Mouse (Mus musculus) CD4-positive helper T cell, adult 2 months (primary cell): ENCODE data around the gene Slc6a5.
"Not testable (repeated sequence)": the region's sequence is repeated elsewhere in the genome, so short reads cannot be mapped to it uniquely, and the experiment has no call there.

Source experiments
- DNase-seq: peaks from one replicate; pipeline ENCODE4 v3.0.0-alpha.2; 2012; ENCODE audit warnings: low read depth, missing footprints, low spot score

Slc6a5 gene

GRCm38 (mm10) chr7:49913164-49913563 lies 3.2 kb downstream of the Slc6a5 start:
- no peak for DNase-seq

GRCm38 (mm10) chr7:49913728-49914328 lies 3.9 kb downstream of the Slc6a5 start:
- no peak for DNase-seq

- no peak for DNase-seq
Observed at GRCm38 (mm10) chr7:49914946-49915345, 5.0 kb downstream of the Slc6a5 start.

- DNase-seq = no peak
Observed at GRCm38 (mm10) chr7:49915471-49915870, 5.5 kb downstream of the Slc6a5 start.

- DNase-seq = no peak
Observed at GRCm38 (mm10) chr7:49919494-49919893, 9.5 kb downstream of the Slc6a5 start.

- no peak for DNase-seq
Observed at GRCm38 (mm10) chr7:49920751-49921150, 10.8 kb downstream of the Slc6a5 start.

GRCm38 (mm10) chr7:49922928-49923327 lies 13.0 kb downstream of the Slc6a5 start:
- no peak for DNase-seq

- peak; percentile 65 for DNase-seq
Observed at GRCm38 (mm10) chr7:49923376-49923775, 13.4 kb downstream of the Slc6a5 start.

- no peak for DNase-seq
Observed at GRCm38 (mm10) chr7:49928571-49928970, 18.6 kb downstream of the Slc6a5 start.

GRCm38 (mm10) chr7:49929999-49930398 lies 20.1 kb downstream of the Slc6a5 start:
- no peak for DNase-seq

- DNase-seq = not testable (repeated sequence)
Observed at GRCm38 (mm10) chr7:49933386-49934115, 23.6 kb downstream of the Slc6a5 start.

- DNase-seq = no peak
Observed at GRCm38 (mm10) chr7:49936821-49937220, 26.9 kb downstream of the Slc6a5 start.

GRCm38 (mm10) chr7:49942023-49942422 lies 32.1 kb downstream of the Slc6a5 start:
- DNase-seq = no peak

- no peak for DNase-seq
Observed at GRCm38 (mm10) chr7:49942490-49942889, 32.5 kb downstream of the Slc6a5 start.

- no peak for DNase-seq
Observed at GRCm38 (mm10) chr7:49946691-49947090, 36.7 kb downstream of the Slc6a5 start.

- DNase-seq = no peak
Observed at GRCm38 (mm10) chr7:49953546-49954181, 43.7 kb downstream of the Slc6a5 start.

- DNase-seq = no peak
Observed at GRCm38 (mm10) chr7:49954834-49955233, 44.9 kb downstream of the Slc6a5 start.

GRCm38 (mm10) chr7:49957142-49957541 lies 47.2 kb downstream of the Slc6a5 start:
- no peak for DNase-seq

GRCm38 (mm10) chr7:49963764-49964163 lies 53.8 kb downstream of the Slc6a5 start:
- DNase-seq = no peak

- DNase-seq = no peak
Observed at GRCm38 (mm10) chr7:49969516-49969915, 59.6 kb downstream of the Slc6a5 start.

- DNase-seq = no peak
Observed at GRCm38 (mm10) chr7:49974841-49975440, 65.0 kb downstream of the Slc6a5 start, which contains the start of gene Nell1. Gene Nell1, plus strand, starts transcription at chr7:49974864.

- no peak for DNase-seq
Observed at GRCm38 (mm10) chr7:49975441-49976121, 65.6 kb downstream of the Slc6a5 start.
